Mouse (Mus musculus) kidney, adult 18-20 months (tissue): ENCODE measurements around the gene Jund.

Source experiments
- DNase-seq: peaks from one replicate; pipeline ENCODE4 v3.0.0; 2021

Gene Jund

DNA sequence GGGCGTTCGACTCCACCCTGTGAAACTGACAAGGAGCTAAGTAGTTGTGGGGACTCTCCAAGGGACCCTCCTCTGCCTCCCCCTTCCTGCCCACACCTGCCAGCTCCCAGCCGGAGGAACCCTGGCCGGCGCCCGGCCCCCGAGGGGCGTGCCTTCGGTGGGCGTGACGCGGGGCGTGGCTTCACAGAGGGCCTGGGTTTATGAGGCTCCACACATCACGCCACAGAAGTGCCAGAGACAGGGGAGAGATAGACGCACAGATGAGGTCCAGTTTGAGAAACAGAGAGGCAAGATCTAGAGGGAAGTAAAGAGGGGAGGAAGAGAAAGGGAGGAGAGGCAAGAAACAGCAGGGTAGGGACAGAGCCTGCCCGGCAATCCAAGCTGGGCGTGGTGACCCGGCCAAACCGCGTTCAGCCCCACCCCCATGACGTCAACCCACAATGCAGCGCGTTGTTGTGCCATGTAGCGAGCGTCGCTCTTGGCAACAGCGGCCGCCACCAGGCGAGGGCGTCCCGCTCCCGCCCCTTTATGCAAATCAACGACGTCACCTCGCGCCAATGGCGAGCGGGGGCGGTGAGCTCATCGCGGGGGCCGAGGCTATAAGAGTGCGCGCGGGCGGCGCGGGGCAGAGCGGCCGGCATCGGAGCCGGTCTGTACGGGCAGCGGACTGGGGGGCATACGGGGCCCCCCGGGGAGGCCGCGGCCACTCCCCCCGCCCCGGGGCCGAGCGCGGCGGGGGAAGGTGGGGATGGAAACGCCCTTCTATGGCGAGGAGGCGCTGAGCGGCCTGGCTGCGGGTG, at the start of gene Jund:
Gene Jund, plus strand, starts transcription at position 640 of the 800 bp plus-strand sequence.
- DNase-seq, result peak; percentile 99

DNA sequence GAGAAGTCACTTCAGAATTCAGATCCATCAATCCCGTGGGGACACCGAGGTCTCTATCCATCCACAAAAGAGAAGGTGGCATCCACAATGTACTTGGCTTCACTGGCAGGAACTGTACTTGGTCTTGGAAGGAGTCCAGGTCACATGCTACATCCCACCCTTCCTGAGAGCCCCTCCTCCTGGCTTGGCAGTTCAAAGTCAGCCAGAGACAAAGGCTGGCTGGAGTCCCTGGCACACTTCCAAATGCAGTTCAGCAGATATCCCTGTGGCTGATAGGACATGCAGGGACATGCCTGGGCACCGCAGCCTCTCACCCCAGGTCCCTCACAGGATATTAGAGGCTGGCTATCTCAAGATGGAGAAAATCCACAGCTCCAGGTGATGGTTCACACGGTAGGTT, 49.4 kb upstream of the Jund start:
- DNase-seq, result peak; percentile 89

DNA sequence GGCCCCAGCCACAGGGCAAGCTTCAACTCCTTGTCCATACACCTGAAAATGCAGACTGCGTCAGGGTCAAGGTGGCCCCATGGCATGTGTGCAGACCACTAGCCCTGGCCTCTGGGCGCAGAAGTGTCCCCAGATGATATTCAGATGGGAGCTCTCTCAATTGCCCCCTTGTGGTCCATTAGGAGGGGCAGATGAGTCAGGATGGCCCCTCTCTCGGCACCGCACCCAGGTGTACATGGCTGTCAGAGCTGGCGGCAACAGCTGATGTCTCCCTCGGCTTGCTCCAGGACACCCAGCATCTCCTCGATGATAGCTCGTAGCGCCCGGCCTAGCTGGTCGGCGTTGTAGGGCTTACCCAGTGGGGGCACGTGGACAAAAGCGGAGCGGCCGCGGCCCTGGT, 48.4 kb upstream of the Jund start:
- DNase-seq, result peak; percentile 8

DNA sequence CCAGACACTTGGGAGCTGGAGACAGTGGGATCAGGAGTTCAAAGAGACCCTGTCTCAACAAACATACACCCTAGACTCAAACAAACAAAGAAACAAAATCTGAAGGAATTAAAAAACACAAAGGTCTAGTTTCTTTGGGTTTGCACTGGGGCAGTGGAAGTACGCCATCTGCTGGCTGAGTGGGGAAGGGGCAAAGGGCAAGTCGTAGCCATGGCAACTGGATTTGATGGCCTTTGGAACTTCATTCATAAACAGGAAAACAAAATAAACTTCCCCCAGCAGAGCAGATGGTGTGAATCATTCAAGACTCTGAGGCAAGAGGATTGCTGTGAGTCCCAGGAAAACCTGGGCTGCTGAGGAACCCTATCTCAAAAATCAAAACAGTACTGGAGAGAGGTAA, 45.5 kb upstream of the Jund start:
- peak; percentile 89 for DNase-seq

DNA sequence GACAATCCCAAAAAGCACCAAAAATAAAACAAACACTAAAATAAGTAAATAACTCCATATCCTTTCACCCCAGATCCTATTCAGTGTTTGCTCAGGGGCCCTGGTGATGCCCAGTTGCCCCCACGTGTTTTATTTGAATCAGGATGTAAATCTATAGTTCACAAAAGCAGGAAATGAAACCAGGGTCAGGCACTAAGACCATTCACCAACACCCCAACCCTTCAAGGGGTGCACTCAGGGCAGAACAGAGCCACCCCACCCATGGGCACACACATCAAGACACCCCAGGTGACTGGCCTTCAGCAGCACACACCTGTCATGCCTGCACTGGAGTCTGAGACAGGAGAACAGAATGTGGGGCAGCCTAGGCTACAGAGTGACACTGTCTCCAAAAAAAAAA, 44.6 kb upstream of the Jund start:
- DNase-seq, result no peak

DNA sequence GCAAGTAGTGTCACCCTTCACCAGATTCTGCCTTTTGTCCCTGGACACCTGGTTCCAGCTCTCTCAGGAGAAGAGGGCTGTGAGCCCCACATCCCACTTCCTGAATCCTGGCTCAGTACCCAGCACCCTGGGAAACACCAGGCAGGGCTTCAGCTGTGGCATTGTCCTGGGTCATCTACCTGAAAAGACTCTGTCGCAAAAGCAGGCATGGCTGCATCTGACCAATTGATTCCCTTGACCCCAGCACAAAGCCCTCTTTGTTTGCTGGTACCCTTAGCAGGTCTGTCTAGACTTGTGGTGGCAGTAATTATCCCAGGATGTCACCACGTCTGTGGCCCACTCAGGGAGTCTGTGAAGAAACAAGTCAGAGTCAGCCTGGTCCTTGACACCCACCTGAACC, 43.3 kb upstream of the Jund start:
- DNase-seq, result no peak

DNA sequence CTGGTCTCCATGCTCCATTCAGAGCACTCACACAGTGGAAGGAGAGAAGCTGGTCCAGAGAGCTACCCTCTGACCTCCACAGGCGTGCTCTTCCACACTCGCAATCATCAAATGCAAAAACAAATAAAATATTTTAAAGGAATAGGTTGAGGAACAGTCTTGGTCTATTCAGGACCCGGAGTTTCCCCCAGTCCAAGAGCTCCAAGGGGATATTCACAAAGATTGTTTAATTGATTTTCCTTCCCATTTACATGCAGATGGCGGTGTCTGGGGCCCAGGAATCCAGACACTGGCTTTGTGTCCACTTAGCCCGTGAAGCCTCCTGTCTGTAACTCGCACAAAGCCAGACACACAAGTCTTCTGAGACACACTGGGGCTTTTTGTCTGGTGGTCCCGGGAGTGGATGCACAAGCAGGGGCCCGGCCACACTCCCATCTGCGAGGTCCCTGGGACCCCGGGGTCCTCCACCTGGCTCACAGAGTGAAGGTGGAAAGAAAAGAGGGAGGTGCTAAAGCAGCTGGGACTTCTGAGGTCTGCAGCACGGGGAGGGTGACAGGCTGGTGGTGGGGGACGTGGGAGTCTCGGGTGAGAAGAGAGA, 42.5 kb upstream of the Jund start:
- no peak for DNase-seq

DNA sequence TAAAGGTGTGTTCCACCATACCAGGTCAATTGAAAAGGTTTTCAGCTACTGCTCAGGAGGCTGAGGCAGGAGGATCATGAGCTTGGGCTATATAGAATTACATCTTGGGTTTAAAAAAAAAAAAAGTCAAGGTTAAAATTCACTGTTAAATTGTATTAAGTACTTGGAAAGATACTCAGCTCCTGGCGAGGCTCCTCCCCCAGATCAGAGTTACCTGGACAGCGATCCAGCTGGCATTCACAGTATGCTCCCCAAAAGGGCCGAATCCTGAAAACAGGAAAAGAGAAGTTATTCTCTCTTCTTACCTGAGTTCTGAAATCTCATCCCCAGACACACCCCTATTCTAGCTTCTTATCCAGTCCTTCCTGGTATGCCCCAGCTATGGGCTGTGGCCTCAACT, 41.5 kb upstream of the Jund start:
- DNase-seq, result no peak

DNA sequence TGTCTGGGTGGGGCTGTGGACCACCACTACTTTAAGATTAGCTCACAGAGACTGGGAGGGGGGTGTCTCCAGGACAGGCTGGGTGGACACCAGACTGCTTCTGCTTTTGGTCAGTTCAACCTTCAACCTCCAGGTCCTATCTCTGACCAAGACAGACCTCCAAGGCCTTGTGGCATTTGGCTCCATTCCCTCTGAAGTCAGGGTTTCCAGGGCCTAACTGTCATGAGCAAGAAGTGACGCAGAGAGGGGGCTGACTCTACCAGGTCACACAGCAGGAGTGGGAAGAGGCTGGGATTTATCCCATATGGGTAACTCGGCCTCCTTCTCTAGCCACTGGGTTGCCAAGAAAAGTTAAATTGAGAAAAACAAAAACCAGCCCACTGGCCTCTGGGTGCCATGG, 41.0 kb upstream of the Jund start:
- DNase-seq, result no peak

DNA sequence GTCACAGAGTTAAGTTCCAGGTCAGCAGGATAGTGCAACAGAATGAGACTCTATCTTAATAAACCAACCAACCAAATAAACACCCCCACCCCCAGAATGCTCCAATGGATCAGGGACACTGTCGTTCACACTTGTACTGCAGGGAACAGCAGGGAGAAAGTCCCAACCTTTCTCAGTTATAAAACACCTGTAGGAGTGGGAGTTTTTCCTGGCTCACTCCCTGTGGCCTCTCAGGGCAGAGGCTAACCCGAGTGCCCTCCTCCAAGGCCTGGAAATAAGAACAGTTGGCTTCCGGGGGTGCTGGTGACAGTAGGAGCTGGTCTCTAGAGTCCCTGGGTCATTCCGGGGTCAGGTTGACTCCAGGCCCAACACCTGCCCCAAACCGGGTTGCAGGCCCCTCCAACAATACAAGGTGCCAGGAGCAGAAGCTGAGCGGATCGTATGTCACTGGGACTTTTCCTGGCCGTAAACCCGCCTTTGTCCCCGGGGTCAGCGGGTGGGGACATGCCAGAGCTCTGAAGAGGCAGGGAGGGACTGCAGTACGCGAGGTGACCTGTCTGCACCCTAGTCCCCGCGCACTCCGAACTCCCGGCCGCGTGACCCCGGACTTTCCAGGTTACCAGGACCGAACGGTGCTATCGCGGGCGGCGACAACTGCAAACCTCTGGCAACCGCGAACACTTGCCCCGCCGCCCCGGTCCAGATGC, 39.7 kb upstream of the Jund start:
- no peak for DNase-seq

DNA sequence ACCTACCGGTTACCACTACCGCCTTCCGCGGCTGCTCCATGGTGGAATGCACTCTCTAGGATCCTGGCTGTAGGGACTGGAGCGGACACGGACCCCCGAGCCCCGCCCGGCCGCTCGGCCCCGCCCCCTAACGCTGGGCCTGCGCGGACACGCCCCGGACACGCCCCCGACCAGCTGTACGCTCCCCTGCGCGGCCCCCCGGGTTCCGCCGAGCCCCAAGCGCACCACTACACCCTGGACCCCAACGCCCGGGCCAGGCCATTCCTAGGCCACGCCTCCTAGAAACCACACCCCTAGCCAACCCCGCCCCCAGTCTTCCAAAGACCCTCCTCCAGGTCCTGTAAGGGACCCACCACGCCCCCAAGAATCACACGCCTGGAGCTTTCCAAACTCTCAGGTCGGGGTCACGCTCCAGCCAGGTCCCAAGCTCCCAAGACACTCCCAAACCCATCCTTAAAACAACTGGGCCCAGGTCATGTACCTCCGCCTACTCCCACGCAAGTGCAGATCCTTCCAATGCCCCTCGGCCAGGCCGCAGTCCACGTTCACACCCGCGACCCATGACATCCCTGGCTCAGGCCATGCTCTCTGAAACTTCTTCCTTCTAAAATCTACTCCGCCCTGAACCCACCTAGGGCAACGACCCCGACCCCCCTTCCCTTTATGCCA, 39.0 kb upstream of the Jund start:
- DNase-seq, result peak; percentile 95

DNA sequence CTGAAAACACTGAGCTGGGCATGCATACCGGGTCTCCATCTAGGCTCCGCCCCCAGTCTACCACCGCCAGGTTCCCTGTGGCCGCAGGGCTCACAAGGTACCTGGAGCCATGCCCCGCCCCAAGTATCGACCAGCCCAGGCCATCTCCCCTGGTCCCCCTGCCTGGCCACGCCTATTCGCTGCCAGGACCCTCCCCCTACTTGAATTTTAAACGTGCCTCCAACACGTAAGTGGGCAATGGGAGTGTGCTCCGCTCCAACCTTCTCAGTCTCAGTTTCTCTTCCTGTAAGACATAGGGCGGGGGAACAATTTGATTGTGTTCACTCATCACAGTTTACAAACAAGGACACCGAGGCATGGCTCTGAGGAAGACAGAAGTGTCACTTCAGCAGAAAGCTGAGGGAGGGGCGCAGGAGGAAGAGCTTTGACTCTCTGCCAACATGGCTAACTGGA, 38.5 kb upstream of the Jund start, which contains the start of gene Pgpep1:
Gene Pgpep1, minus strand, starts transcription at position 116 of the 453 bp plus-strand sequence.
- DNase-seq, result no peak

DNA sequence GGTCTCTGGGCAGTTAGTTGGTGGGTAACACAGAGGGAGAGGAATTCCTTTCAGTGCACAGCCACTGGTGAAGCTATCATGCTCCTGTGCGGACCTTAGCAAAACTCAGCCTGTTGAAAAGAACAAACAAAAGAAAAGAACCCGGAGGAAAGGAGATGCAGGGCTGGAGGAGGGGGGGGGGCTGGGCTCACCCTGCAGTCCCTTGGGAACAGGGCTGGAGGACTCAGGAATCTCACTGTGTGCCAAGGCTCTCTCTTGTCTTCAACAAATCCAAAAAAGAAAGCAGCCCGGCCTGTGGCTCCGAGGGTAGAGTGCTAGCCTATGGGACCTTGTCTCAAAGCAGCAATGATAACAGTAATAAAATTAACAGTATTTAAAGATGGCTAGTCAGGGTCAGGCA, 35.1 kb upstream of the Jund start:
- no peak for DNase-seq

DNA sequence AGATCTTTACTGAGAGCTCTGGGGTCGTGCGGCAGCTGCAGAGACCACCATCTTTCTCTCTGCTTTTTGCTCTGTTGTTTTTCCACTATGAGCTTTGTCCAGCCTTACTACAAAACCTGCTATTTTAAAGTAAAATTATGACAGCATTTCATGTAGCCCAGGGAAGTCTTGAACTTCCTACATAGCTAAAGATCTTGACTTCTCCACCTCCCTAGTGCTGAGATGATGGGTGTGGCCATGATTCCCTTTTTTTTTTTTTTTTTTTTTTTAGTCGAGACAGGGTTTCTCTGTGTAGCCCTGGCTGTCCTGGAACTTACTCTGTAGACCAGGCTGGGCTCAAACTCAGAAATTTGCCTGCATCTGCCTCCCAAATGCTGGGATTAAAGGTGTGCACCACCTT, 34.1 kb upstream of the Jund start:
- DNase-seq, result no peak

DNA sequence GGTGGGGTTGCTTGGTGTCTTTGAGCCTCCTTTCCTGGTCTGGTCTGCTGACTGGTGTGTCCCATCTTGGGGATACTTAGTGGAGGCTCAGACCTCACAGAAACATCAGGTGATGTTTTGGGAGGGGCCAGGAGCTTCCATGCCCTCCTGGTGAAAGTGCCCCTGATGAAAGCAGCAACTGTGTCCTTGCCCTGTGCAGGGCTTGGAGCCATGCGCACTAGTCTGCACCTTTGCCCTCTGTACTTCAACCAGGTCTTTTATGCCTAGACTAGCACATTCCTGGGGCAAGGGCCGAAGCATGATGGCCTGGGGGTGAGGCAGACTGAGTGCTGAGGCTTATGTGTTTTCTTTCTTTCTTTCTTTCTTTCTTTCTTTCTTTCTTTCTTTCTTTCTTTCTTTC, 33.1 kb upstream of the Jund start:
- DNase-seq, result peak; percentile 80

DNA sequence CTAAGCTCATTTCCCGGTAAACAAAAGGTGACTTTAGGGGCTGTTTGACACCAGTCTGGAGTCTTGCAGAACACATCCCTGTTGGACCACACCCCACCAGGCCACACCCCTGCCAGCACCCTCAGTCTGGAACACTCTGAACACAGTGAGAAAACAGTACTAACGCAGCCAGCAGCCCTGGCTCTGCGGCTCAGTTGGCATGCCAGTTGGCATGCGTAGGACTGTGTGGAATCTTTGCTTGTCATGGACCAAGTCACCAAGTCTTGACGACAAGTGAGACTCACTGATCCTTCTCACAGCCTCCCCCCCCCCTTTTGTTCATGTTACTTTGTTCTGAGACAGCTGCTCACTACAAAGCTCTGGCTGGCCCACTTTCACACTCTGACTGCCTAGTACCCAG, 31.7 kb upstream of the Jund start:
- DNase-seq, result peak; percentile 70

DNA sequence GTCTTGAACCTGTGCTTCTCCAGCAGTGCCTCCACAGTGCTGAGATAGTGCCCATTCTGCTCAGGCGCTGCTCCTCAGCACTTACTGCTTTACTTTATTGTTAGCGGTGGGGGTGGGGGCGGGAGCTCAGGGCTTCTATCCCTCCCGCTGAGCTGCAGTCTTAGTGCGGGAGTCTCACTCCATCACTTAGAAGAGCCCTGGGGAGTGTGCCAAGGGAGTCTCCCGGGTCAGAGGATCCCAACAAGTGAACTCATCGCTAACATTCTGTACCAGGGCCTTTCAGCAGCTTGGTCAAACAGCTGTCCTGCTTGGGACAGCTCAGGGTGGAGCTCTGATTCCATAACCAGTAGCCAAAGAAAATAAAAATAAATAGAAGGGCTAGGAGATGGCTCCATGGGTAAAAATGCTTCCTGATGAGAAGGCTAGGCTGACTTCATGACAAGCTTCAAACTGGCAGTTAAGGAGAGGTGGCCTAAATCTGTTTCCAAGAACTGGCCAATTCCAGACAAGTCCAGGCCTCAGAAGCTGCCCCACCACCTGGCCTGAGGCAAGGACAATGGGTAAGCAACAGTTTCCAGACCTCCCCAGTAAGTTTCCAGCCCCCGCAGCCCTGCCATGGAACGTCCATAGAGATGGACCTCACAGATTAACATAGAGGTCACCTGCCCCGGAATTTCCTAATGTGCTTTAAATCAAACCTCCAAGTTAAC, 27.0 kb upstream of the Jund start:
- DNase-seq, result peak; percentile 50

DNA sequence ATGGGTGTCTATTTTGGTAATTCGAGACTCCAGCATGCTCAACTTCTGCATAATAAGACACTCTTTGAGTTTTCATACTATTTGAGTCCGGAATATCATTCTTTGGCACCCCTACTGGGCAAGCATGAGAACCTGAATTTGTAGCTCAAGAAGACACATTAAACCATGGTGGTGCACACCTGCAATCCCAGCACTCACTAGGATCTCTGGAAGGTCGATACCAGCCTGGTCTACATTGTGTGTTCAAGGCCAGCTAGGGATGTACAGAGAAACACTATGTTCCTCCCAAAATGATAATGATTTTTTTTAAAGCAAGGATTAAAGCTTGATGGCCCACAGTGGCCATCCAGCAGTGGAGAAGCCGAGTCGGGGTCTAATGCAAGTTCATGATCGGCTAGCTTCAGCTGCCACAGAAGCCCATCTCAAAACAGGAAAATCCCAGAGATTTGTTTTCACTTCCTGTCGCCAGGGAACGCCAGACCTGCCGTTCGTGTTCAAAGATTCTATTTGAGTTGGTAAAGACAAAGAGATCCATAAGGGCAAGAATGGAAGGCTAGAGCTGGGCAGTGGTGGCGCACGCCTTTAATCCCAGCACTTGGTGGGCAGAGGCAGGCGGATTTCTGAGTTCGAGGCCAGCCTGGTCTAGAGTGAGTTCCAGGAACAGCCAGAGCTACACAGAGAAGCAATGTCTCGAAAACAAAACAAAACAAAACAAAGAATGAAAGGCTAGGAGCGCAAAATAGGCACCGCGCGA, 26.2 kb upstream of the Jund start:
- no peak for DNase-seq

DNA sequence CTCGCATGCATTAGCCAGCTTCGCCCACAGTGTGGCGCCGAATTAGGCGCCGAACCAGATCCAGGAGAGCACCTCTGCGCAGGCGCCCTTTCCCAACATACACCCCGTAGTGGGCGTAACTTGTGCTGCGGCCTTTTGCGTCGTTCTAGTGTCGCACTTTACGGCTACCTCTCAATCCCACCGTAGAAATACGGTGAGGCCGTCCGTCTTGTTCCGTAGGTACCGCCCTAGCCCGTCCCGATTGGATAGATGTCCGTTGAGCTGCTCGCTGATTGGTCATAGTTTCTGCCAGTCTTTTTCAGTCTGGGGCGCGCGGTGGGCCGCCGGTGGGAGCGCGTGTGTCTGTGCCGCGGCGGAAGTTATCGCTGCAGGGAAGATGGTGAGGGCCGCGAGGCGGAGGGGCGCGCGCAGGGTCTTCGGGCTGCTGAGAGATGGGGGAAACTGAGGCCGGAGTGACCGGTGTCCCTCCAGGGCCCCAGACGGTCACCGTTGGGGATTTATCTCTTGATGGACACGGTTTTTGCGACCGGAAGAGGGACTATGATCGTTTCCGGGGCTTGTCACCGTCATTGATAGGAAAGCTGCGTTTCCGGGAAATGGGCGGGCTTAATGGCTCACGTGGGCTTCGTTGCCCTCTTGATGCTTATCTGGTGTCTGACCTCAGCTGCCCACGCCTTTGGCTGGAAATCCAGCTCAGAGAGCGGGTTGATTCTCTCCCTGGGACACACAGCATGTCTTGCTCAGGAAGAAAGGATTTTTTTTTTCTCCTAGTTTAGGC, 25.5 kb upstream of the Jund start, which contains the start of gene Lsm4:
Gene Lsm4, plus strand, starts transcription at position 170 of the 778 bp plus-strand sequence.
- peak; percentile 99 for DNase-seq

DNA sequence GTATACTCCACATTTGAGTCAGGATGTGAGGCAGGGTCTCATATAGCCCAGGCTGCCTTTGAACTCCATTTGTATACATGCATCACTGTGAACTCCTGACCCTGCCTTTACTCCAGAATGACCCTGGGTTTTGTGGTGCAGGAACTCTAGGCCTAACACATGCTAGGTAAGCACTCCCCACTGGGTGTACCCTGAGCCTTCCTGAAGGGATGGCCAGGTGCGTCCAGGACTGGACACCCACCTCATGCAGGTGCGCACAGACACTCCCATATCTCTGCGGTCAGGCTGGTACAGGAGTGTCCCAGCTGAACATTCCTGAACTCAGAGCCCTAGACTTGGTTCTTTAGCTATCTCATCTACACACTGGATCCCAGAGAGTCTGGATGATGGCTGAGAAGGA, 24.6 kb upstream of the Jund start:
- DNase-seq, result no peak

DNA sequence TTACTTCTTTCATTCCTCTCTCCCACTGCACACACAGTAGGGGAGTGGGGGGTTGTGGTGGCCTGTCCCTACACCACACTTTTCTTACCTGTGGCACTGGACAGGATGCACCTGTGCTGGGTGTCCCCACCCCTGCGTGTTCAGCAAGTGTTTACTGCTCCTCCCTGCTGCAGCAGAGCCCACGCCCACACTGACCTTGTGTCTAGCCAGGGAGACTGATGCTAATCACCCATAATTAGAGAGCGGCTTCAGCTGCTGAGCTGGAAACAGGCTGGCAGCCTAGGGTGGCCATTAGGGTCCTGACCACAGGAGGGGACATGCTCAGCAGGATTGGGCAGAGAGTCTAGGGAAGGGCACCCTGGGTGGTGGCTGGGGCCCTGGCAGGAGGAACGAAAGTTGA, 24.0 kb upstream of the Jund start:
- no peak for DNase-seq
